17 mouse cellular contexts compared by ENCODE assay signal in the genomic region with DNA sequence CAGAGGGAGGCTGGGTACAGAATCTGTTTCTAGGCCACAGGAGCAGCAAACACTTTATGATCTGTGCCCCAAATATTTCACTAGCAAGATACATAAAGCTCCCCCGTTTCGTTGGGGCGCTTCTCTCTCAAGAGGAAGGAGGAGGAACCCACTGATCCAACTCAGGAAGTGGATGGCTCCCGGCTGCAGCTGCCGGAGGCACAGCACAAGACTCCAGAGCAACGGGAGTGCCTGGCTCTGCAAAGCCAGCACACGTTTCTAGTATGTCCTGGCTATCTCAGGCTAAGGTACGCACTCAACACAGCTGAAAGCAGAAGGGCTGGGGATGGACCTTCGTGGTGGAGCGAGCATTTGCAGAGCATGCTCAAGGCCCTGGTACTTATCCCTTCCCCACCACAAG.
"Had no signal": no experiment of that assay in that cellular context is flagged by ENCODE, and none has a peak within 500 bp of the region (broad histone marks: within the 10 kb centered on the region; RNA-seq: fewer than 3 reads in every experiment).

No protein-coding gene starts in this region.

- H3K4me3 ChIP-seq: midbrain, embryonic 10.5 days; midbrain, embryonic 12.5 days; myocyte; neural tube, embryonic 13.5 days; neural tube, embryonic 15.5 days had no signal

- H3K27ac ChIP-seq: midbrain, embryonic 10.5 days; midbrain, embryonic 12.5 days; neural tube, embryonic 13.5 days; neural tube, embryonic 15.5 days had no signal

- DNase-seq: lung, adult 18-20 months; lung, embryonic 14.5 days; lung, postnatal 10 days; lung, postnatal 4 days; midbrain, embryonic 14.5 days; right cerebral cortex, adult 18-20 months; right cerebral cortex, postnatal 25 days; right cerebral cortex, postnatal 4 days; spleen, adult 18-20 months; thymus, adult 18-20 months; thymus, postnatal 14 days; thymus, postnatal 36 days had no signal
